Mouse (Mus musculus): ENCODE measurements around the gene Dpep1.

- TF ChIP-seq CTCF (IDR thresholded peaks at IDR 0.05; ENCODE audit: low read depth, low read length), result no peak
- TF ChIP-seq GATA1 (IDR thresholded peaks at IDR 0.05; ENCODE audit: borderline replicate concordance, low read length), result no peak
- TF ChIP-seq TAL1 (conservative IDR thresholded peaks at IDR 0.05; ENCODE audit: low read depth, low read length), result no peak
- no peak for TF ChIP-seq POLR2AphosphoS5 (IDR thresholded peaks at IDR 0.05; ENCODE audit: insufficient replicate concordance, low read depth, low read length)
Measured at GRCm38 (mm10) chr8:123190678-123191077, 4.6 kb downstream of the Dpep1 start.
